Mouse (Mus musculus) cerebellum, adult 9-11 months (tissue): ENCODE measurements around the gene 4932438A13Rik.

Source experiments
- DNase-seq: peaks from one replicate; pipeline ENCODE4 v3.0.0; 2022

The 4932438A13Rik gene

GRCm38 (mm10) chr3:36941572-36941971, 78.7 kb downstream of the 4932438A13Rik start:
- DNase-seq: no peak

GRCm38 (mm10) chr3:36942108-36942507, 79.2 kb downstream of the 4932438A13Rik start:
- DNase-seq: no peak

- no peak for DNase-seq
Measured at GRCm38 (mm10) chr3:36943706-36944105, 80.8 kb downstream of the 4932438A13Rik start.

GRCm38 (mm10) chr3:37037979-37038378, 175.1 kb downstream of the 4932438A13Rik start:
- DNase-seq: no peak

GRCm38 (mm10) chr3:37039811-37040210, 176.9 kb downstream of the 4932438A13Rik start:
- DNase-seq: no peak

GRCm38 (mm10) chr3:37051491-37051890, 188.6 kb downstream of the 4932438A13Rik start:
- no peak for DNase-seq

GRCm38 (mm10) chr3:37063406-37063805, 200.5 kb downstream of the 4932438A13Rik start, which contains the start of gene Adad1:
Adad1 (plus strand) TSS chr3:37063527.
- no peak for DNase-seq

GRCm38 (mm10) chr3:37073211-37073610, 210.3 kb downstream of the 4932438A13Rik start:
- no peak for DNase-seq

GRCm38 (mm10) chr3:37084860-37085259, 222.0 kb downstream of the 4932438A13Rik start:
- no peak for DNase-seq

- no peak for DNase-seq
Measured at GRCm38 (mm10) chr3:37090721-37091120, 227.8 kb downstream of the 4932438A13Rik start.
